Mouse (Mus musculus) small intestine, adult 2 months (tissue): ENCODE measurements around the gene Smad9.

ENCODE experiments used
- CTCF ChIP-seq: fragments of 200-500 bp; IDR thresholded peaks from 2 replicates; pipeline ENCODE4 v1.5.1; 2012; ENCODE audit warnings: low read depth, mild to moderate bottlenecking, control low read depth, inconsistent platforms, low read length, moderate library complexity, mixed read lengths; ENCODE audit not compliant: insufficient replicate concordance, insufficient read length; ENCODE audit errors: extremely low read depth
- POLR2A ChIP-seq: fragments of 200-500 bp; IDR thresholded peaks from 2 replicates; pipeline ENCODE4 v1.6.1; 2012; ENCODE audit warnings: low read depth, mild to moderate bottlenecking, control low read depth, inconsistent platforms, low read length, moderate library complexity

DNA sequence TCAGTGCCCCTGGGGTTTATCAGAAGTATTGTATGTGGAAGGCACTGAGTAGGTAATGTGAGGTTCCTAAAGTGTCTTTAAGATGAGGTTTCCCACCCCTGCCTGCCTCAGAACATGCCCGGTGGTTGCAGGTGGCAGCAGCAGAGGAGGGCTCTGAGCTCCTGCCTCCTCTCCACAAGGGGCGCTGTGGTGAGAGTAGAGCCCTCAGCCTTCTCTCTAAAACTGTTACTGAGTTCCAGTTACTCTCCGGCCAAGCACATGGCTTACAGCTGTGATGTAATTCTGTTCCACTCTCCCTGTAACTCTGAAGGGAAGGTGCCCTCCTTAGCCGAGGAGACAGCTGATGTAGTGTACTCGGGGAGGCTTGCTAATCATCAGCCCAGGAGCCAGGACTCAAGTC lies 9.6 kb upstream of the Smad9 start:
- peak; percentile 29; the same call in 1 of the 2 replicates for TF ChIP-seq CTCF
- no peak for TF ChIP-seq POLR2A
